Mouse (Mus musculus): Measurements from ENCODE around the gene Amd1.

- no peak for TF ChIP-seq CTCF (IDR thresholded peaks at IDR 0.05; ENCODE audit: borderline replicate concordance, extremely low read depth, insufficient read depth, insufficient read length)
- TF ChIP-seq POLR2A (IDR thresholded peaks at IDR 0.05; ENCODE audit: borderline replicate concordance, extremely low read depth, insufficient read depth, insufficient read length, poor library complexity, severe bottlenecking): no peak
Observed at GRCm38 (mm10) chr10:40346776-40347403, 44.9 kb upstream of the Amd1 start.

Measured in brain, embryonic 14.5 days (tissue).